Mouse (Mus musculus): ENCODE measurements around the gene Styxl1. TPM values are rescaled to one million over a fixed set of nuclear protein-coding genes. Genes with fewer than 3 reads are reported as not detected.

Styxl1 gene
- polyA plus RNA-seq, 1 experiment = 0.07 TPM

DNA sequence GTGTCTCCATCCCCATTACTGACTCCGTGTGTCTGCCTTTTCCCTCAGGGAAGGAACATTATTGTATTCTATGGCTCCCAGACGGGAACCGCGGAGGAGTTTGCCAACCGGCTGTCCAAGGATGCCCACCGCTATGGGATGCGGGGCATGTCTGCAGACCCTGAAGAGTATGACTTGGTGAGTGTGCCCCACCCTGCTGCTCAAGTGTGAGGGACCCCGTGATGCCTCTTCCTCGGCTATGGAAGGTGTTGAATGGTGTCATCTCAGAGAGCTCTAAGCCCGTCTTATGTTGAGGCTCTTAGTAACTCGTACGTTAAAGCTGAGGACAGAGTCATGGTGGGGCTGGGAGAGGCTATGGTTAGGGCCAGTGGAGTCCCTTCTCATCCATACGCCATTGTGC lies 48.8 kb downstream of the Styxl1 start:
- Histone ChIP-seq H3ac (ENCODE audit: control insufficient read depth, insufficient read length) (no peak overlapping the region), H3K27me3 (ENCODE audit: control insufficient read depth, insufficient read depth, insufficient read length) (no peaks in the 10 kb centered on the region), H3K4me3 (no peak overlapping the region), H3K4me2 (ENCODE audit: low read depth) (no peak overlapping the region), H3K36me3 (ENCODE audit: control insufficient read depth, insufficient read depth) (peaks cover 9% of the 10 kb centered on the region), H3K79me2 (ENCODE audit: control insufficient read depth, insufficient read depth) (peaks cover under 1% of the 10 kb centered on the region)
- TF ChIP-seq USF1 (IDR thresholded peaks at IDR 0.05; ENCODE audit: low read depth) (no peak), SRF (IDR thresholded peaks at IDR 0.05; ENCODE audit: control insufficient read depth, insufficient read length, low read depth) (no peak), REST (IDR thresholded peaks at IDR 0.05; ENCODE audit: insufficient read depth, insufficient read length) (no peak), MAX (IDR thresholded peaks at IDR 0.05; ENCODE audit: low read depth) (no peak), E2F4 (IDR thresholded peaks at IDR 0.05; ENCODE audit: insufficient read depth) (no peak), MYOD1 (IDR thresholded peaks at IDR 0.05; ENCODE audit: control insufficient read depth in 1 of 3, insufficient read length in 2 of 3, low read depth in 2 of 3) (no peak), TCF3 (IDR thresholded peaks at IDR 0.05; ENCODE audit: insufficient read length, low read depth) (no peak), TCF12 (IDR thresholded peaks at IDR 0.05; ENCODE audit: insufficient read depth, poor library complexity, severe bottlenecking) (no peak), MYOG (IDR thresholded peaks at IDR 0.05; ENCODE audit: control insufficient read depth in 1 of 3, insufficient read depth in 1 of 3, insufficient read length in 2 of 3, low read depth in 2 of 3) (no peak), POLR2A (IDR thresholded peaks at IDR 0.05; ENCODE audit: insufficient read length, low read depth) (no peak), CEBPB (IDR thresholded peaks at IDR 0.05; ENCODE audit: insufficient read depth, poor library complexity, severe bottlenecking) (no peak), POLR2AphosphoS2 (IDR thresholded peaks at IDR 0.05; ENCODE audit: insufficient read length, low read depth) (no peak)

DNA sequence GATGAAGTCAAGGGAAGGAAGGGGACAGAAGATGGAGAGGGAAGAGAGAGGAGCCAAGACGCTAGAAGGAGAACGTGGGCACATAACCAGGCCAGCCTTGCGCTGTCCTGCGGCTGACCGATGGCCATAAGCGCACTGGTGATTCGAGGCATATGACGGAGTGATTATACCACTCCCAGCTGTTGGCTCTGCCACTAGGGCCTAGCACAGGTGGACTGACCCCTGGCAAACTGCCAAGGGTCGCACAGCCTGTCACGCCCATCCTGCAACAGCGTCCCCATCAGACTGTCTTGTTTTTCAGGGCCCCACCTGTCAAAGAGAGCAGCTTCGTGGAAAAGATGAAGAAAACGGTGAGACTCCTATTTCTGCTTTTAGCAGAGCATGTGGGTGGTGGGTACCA lies 49.8 kb downstream of the Styxl1 start:
- H3ac ChIP-seq (ENCODE audit: control insufficient read depth, insufficient read length) = no peak overlapping the region
- peaks cover 9% of the 10 kb centered on the region for H3K36me3 ChIP-seq (ENCODE audit: control insufficient read depth, insufficient read depth)
- H3K4me3 ChIP-seq = no peak overlapping the region
- H3K4me2 ChIP-seq (ENCODE audit: low read depth) = no peak overlapping the region
- no peaks in the 10 kb centered on the region for H3K27me3 ChIP-seq (ENCODE audit: control insufficient read depth, insufficient read depth, insufficient read length)
- peaks cover 11% of the 10 kb centered on the region for H3K79me2 ChIP-seq (ENCODE audit: control insufficient read depth, insufficient read depth)
- no peak for TF ChIP-seq MYOG (IDR thresholded peaks at IDR 0.05; ENCODE audit: control insufficient read depth in 1 of 3, insufficient read depth in 1 of 3, insufficient read length in 2 of 3, low read depth in 2 of 3)
- TF ChIP-seq MYOD1 (IDR thresholded peaks at IDR 0.05; ENCODE audit: control insufficient read depth in 1 of 3, insufficient read length in 2 of 3, low read depth in 2 of 3) = peak in 1 of 3 experiments; percentile 19

DNA sequence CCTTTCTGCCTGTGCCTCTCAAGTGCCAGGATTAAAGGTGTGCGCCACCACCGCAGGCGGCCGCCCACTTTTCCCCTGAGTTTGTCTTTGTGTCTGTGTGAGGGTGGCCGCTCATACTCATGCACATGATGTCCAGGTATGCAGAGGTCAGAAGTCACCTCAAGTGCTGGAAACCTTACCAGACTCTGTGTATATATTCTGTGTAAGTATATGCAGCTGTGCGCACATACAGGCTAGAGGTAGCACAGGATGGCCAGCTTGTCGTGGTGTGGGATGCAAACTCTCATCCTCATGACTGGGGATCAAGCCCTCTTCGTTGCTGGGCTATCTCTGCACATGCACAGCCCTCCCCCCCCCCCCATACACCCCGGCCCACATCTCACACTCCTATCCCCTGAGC lies 50.3 kb downstream of the Styxl1 start:
- H3K4me3 ChIP-seq = no peak overlapping the region
- peaks cover 9% of the 10 kb centered on the region for H3K36me3 ChIP-seq (ENCODE audit: control insufficient read depth, insufficient read depth)
- no peak overlapping the region for H3ac ChIP-seq (ENCODE audit: control insufficient read depth, insufficient read length)
- H3K4me2 ChIP-seq (ENCODE audit: low read depth) = no peak overlapping the region
- TF ChIP-seq REST (IDR thresholded peaks at IDR 0.05; ENCODE audit: insufficient read depth, insufficient read length) = no peak
- TF ChIP-seq E2F4 (IDR thresholded peaks at IDR 0.05; ENCODE audit: insufficient read depth) = no peak
- no peak for TF ChIP-seq MAX (IDR thresholded peaks at IDR 0.05; ENCODE audit: low read depth)
- no peak for TF ChIP-seq POLR2A (IDR thresholded peaks at IDR 0.05; ENCODE audit: insufficient read length, low read depth)
- no peak for TF ChIP-seq CEBPB (IDR thresholded peaks at IDR 0.05; ENCODE audit: insufficient read depth, poor library complexity, severe bottlenecking)
- TF ChIP-seq TCF3 (IDR thresholded peaks at IDR 0.05; ENCODE audit: insufficient read length, low read depth) = no peak
- no peak for TF ChIP-seq MYOG (IDR thresholded peaks at IDR 0.05; ENCODE audit: control insufficient read depth in 1 of 3, insufficient read depth in 1 of 3, insufficient read length in 2 of 3, low read depth in 2 of 3)
- TF ChIP-seq SRF (IDR thresholded peaks at IDR 0.05; ENCODE audit: control insufficient read depth, insufficient read length, low read depth) = no peak
- TF ChIP-seq POLR2AphosphoS2 (IDR thresholded peaks at IDR 0.05; ENCODE audit: insufficient read length, low read depth) = no peak
- no peak for TF ChIP-seq USF1 (IDR thresholded peaks at IDR 0.05; ENCODE audit: low read depth)
- TF ChIP-seq MYOD1 (IDR thresholded peaks at IDR 0.05; ENCODE audit: control insufficient read depth in 1 of 3, insufficient read length in 2 of 3, low read depth in 2 of 3) = no peak
- no peak for TF ChIP-seq TCF12 (IDR thresholded peaks at IDR 0.05; ENCODE audit: insufficient read depth, poor library complexity, severe bottlenecking)
- peaks cover 12% of the 10 kb centered on the region for H3K79me2 ChIP-seq (ENCODE audit: control insufficient read depth, insufficient read depth)
- no peaks in the 10 kb centered on the region for H3K27me3 ChIP-seq (ENCODE audit: control insufficient read depth, insufficient read depth, insufficient read length)

DNA sequence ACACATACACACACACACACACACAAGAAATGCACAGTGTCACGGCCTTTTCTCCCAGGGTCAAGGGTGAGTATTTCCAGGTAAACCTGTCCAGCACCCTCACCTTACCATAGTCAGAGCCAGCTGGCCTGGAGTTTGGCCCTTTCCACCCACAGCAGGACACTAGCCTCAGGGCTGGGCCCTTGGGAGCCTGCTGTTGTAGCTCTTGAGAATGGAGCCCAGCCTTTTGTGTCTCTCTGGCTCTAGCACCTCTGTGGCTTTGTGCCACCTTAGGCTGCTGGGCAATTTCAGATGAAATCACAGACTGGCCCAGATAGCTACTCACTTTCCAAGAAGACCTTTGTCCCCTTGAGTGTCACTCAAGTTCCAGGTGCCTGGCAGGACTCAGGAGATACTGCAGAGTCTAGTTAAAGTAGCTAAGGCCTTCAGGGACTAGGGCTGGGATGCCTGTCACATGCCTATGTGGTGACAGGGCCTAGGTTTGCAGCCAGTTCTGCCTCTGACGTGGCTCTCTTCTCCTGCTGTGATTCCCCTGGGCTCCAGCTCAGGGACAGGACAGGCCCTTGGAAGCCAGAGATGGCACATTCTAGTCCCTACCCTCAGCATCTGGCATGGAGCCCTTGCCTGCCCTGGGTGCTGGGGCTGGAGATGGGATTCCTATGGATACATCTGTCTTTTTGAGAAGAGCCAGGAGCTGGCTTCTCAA lies 51.4 kb downstream of the Styxl1 start:
- Histone ChIP-seq H3K36me3 (ENCODE audit: control insufficient read depth, insufficient read depth) (peaks cover 3% of the 10 kb centered on the region), H3K4me3 (no peak overlapping the region), H3K27me3 (ENCODE audit: control insufficient read depth, insufficient read depth, insufficient read length) (no peaks in the 10 kb centered on the region), H3K4me2 (ENCODE audit: low read depth) (no peak overlapping the region), H3K79me2 (ENCODE audit: control insufficient read depth, insufficient read depth) (peaks cover 12% of the 10 kb centered on the region), H3ac (ENCODE audit: control insufficient read depth, insufficient read length) (no peak overlapping the region)
- TF ChIP-seq POLR2A (IDR thresholded peaks at IDR 0.05; ENCODE audit: insufficient read length, low read depth) = no peak
- TF ChIP-seq SRF (IDR thresholded peaks at IDR 0.05; ENCODE audit: control insufficient read depth, insufficient read length, low read depth) = no peak
- no peak for TF ChIP-seq POLR2AphosphoS2 (IDR thresholded peaks at IDR 0.05; ENCODE audit: insufficient read length, low read depth)
- TF ChIP-seq MYOG (IDR thresholded peaks at IDR 0.05; ENCODE audit: control insufficient read depth in 1 of 3, insufficient read depth in 1 of 3, insufficient read length in 2 of 3, low read depth in 2 of 3) = no peak
- TF ChIP-seq TCF12 (IDR thresholded peaks at IDR 0.05; ENCODE audit: insufficient read depth, poor library complexity, severe bottlenecking) = no peak
- no peak for TF ChIP-seq TCF3 (IDR thresholded peaks at IDR 0.05; ENCODE audit: insufficient read length, low read depth)

DNA sequence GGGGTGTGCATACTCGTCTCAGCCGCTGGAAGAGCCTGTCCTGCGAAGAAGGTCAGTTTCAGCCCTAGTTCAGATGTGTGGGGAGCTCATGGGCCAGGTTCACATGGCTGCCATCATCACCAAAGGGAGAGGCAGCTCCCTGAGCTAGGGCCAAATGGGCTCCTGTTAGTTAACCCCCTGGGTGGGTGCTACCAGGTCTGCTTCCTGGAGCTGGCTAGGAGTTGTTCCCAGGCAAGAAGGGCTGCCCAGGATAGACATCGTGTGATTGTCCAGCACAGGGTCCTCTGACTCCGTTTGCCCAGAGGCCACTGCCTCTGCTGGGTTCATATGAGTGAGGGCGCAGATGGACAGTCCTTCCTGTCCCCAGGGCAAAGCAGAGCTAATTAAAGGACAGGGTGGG lies 52.2 kb downstream of the Styxl1 start:
- H3K79me2 ChIP-seq (ENCODE audit: control insufficient read depth, insufficient read depth) = peaks cover 12% of the 10 kb centered on the region
- peaks cover under 1% of the 10 kb centered on the region for H3K36me3 ChIP-seq (ENCODE audit: control insufficient read depth, insufficient read depth)
- no peak overlapping the region for H3K4me3 ChIP-seq
- no peak overlapping the region for H3K4me2 ChIP-seq (ENCODE audit: low read depth)
- no peak for TF ChIP-seq REST (IDR thresholded peaks at IDR 0.05; ENCODE audit: insufficient read depth, insufficient read length)
- TF ChIP-seq POLR2A (IDR thresholded peaks at IDR 0.05; ENCODE audit: insufficient read length, low read depth) = no peak
- no peak for TF ChIP-seq SRF (IDR thresholded peaks at IDR 0.05; ENCODE audit: control insufficient read depth, insufficient read length, low read depth)
- TF ChIP-seq MYOG (IDR thresholded peaks at IDR 0.05; ENCODE audit: control insufficient read depth in 1 of 3, insufficient read depth in 1 of 3, insufficient read length in 2 of 3, low read depth in 2 of 3) = no peak
- TF ChIP-seq MAX (IDR thresholded peaks at IDR 0.05; ENCODE audit: low read depth) = no peak
- TF ChIP-seq E2F4 (IDR thresholded peaks at IDR 0.05; ENCODE audit: insufficient read depth) = no peak
- TF ChIP-seq TCF3 (IDR thresholded peaks at IDR 0.05; ENCODE audit: insufficient read length, low read depth) = no peak
- TF ChIP-seq CEBPB (IDR thresholded peaks at IDR 0.05; ENCODE audit: insufficient read depth, poor library complexity, severe bottlenecking) = no peak
- no peak overlapping the region for H3ac ChIP-seq (ENCODE audit: control insufficient read depth, insufficient read length)
- no peaks in the 10 kb centered on the region for H3K27me3 ChIP-seq (ENCODE audit: control insufficient read depth, insufficient read depth, insufficient read length)

All from myocyte (in vitro differentiated cells).